In genomic region chr11:117522879-117523519, GRCm38 (mm10) we compare ENCODE assay signal across 7 mouse cellular contexts. TPM values are rescaled to one million over a fixed set of nuclear protein-coding genes. Genes with fewer than 3 reads are reported as not detected.
DNase-seq lines count a peak whose midpoint lies in the region; ATAC-seq and TF ChIP-seq lines count a peak whose summit lies in the region.

No protein-coding gene starts in this region.

- H3K27me3 ChIP-seq in embryonic facial prominence, embryonic 11.5 days (ENCODE audit: control insufficient read depth, insufficient read depth, low read length), result no peaks in the 10 kb centered on the region
- H3K27me3 ChIP-seq in intestine, postnatal 0 days (replicated peaks; ENCODE audit: control insufficient read depth, insufficient read depth, low read length), result no peaks in the 10 kb centered on the region
- H3K27me3 ChIP-seq in neural tube, embryonic 13.5 days, result 0 out of 2 replicates have a peak, but pooled peaks cover 8% of the 10 kb centered on the region

- no peak for TF ChIP-seq CTCF in intestine, postnatal 0 days (IDR thresholded peaks at IDR 0.05; ENCODE audit: low read depth)

- H3K27ac ChIP-seq in embryonic facial prominence, embryonic 11.5 days (replicated peaks; ENCODE audit: low read depth, low read length), result no peak overlapping the region
- no peak overlapping the region for H3K27ac ChIP-seq in intestine, postnatal 0 days (ENCODE audit: low read depth, low read length)
- peak overlapping the region; percentile 89 for H3K27ac ChIP-seq in neural tube, embryonic 13.5 days (replicated peaks)

- no peak overlapping the region for H3K4me2 ChIP-seq in embryonic facial prominence, embryonic 11.5 days (ENCODE audit: low read depth, low read length)
- no peak overlapping the region for H3K4me2 ChIP-seq in intestine, postnatal 0 days (replicated peaks; ENCODE audit: low read depth)
- peak overlapping the region; percentile 27 for H3K4me2 ChIP-seq in neural tube, embryonic 13.5 days

- H3K4me3 ChIP-seq in embryonic facial prominence, embryonic 11.5 days (ENCODE audit: low read depth, low read length), result no peak overlapping the region
- no peak overlapping the region for H3K4me3 ChIP-seq in intestine, postnatal 0 days (ENCODE audit: low read depth, low read length)
- no peak overlapping the region for H3K4me3 ChIP-seq in neural tube, embryonic 13.5 days

- peak; percentile 80 to 84 for DNase-seq in adrenal gland, adult (ENCODE audit: inconsistent age in 2 of 2, low spot score in 1 of 2)
- DNase-seq in embryonic facial prominence, embryonic 11.5 days (ENCODE audit: low spot score), result peak; percentile 48
- DNase-seq in gastrocnemius, postnatal 4 days (ENCODE audit: low spot score in 2 of 2), result peak; percentile 59 to 76
- peak; percentile 69 to 87 for DNase-seq in left cerebral cortex, postnatal 14 days (ENCODE audit: low spot score in 2 of 2)

- WGBS in embryonic facial prominence, embryonic 11.5 days, result 61% methylated on average over 14 of the region's 16 CpGs
- 56% methylated on average over 16 of the region's 16 CpGs for WGBS in intestine, postnatal 0 days
- WGBS in neural tube, embryonic 13.5 days, result 33% methylated on average over 16 of the region's 16 CpGs

- ATAC-seq in embryonic facial prominence, embryonic 11.5 days (replicated peaks; ENCODE audit: insufficient number of reproducible peaks, low FRiP score, low TSS enrichment, low read depth), result no peak
- ATAC-seq in intestine, postnatal 0 days, result peak; percentile 32; the same call in 1 of the 2 replicates
- peak; percentile 80 for ATAC-seq in neural tube, embryonic 13.5 days (ENCODE audit: low read depth)
- no peak for ATAC-seq in megakaryocyte-erythroid progenitor cell, adult 5-6 weeks (replicated peaks; ENCODE audit: low FRiP score, low TSS enrichment, poor library complexity, severe bottlenecking)

- no peaks in the 10 kb centered on the region for H3K9me3 ChIP-seq in embryonic facial prominence, embryonic 11.5 days (replicated peaks; ENCODE audit: control insufficient read depth, low read length)
- H3K9me3 ChIP-seq in intestine, postnatal 0 days (ENCODE audit: control insufficient read depth), result no peaks in the 10 kb centered on the region
- H3K9me3 ChIP-seq in neural tube, embryonic 13.5 days, result 0 out of 2 replicates have a peak, but pooled peaks cover 3% of the 10 kb centered on the region

- H3K9ac ChIP-seq in embryonic facial prominence, embryonic 11.5 days (replicated peaks; ENCODE audit: low read length), result peak overlapping the region; percentile 32; the same call in 1 of the 2 replicates
- no peak overlapping the region for H3K9ac ChIP-seq in intestine, postnatal 0 days (ENCODE audit: low read depth, low read length)
- peak overlapping the region; percentile 54 for H3K9ac ChIP-seq in neural tube, embryonic 13.5 days

- intact Hi-C loops in left cerebral cortex, postnatal 14 days (cut with DNase I), result no loop called here

- no peaks in the 10 kb centered on the region for H3K36me3 ChIP-seq in embryonic facial prominence, embryonic 11.5 days (replicated peaks; ENCODE audit: control insufficient read depth, insufficient read depth, low read depth, low read length)
- no peaks in the 10 kb centered on the region for H3K36me3 ChIP-seq in intestine, postnatal 0 days (ENCODE audit: control insufficient read depth, insufficient read depth)
- H3K36me3 ChIP-seq in neural tube, embryonic 13.5 days, result no peaks in the 10 kb centered on the region

- peaks cover 8% of the 10 kb centered on the region for H3K4me1 ChIP-seq in embryonic facial prominence, embryonic 11.5 days (ENCODE audit: control insufficient read depth, insufficient read depth, low read length)
- H3K4me1 ChIP-seq in intestine, postnatal 0 days (replicated peaks; ENCODE audit: control insufficient read depth, insufficient read depth, low read length), result no peaks in the 10 kb centered on the region
- peaks cover 46% of the 10 kb centered on the region for H3K4me1 ChIP-seq in neural tube, embryonic 13.5 days (replicated peaks)

RNA-seq across cellular contexts. Expression of gene Gm11733, which starts 38.8 kb away (rescaled TPM):
- polyA plus RNA-seq in embryonic facial prominence, embryonic 11.5 days (2014; fragmentation: Nextera tagmentation; extraction: Ambion mirVana), result 0.17 and 0.18 TPM in 2 replicates
- not detected for total RNA-seq in gastrocnemius, postnatal 4 days (2021)
- polyA plus RNA-seq in intestine, postnatal 0 days (2015; fragmentation: Nextera tagmentation; extraction: Ambion mirVana), result not detected in 2 replicates
- total RNA-seq in left cerebral cortex, postnatal 14 days (2021), result under 1 TPM in 1 of 2 experiments, not detected in 1; 0.35 TPM
- not detected in 2 replicates for polyA plus RNA-seq in neural tube, embryonic 13.5 days (2015; fragmentation: Nextera tagmentation; extraction: Ambion mirVana)
- not detected in 2 replicates for total RNA-seq in megakaryocyte-erythroid progenitor cell, adult 5-6 weeks (2014; fragmentation: Nextera tagmentation)
- total RNA-seq in megakaryocyte-erythroid progenitor cell, adult 5-6 weeks (2017), result not detected in 2 replicates

Comparison
In these comparisons a context has a peak if more than half of its experiments do, and no peak if none do; other contexts are left out.
1. ATAC-seq: peak in intestine, postnatal 0 days (single experiment) and neural tube, embryonic 13.5 days (single experiment); none in embryonic facial prominence, embryonic 11.5 days (single experiment) and megakaryocyte-erythroid progenitor cell, adult 5-6 weeks (single experiment).
2. Peak in every context shown above with its lines, with median percentiles within 50 percentile points of each other: DNase-seq.